Mouse (Mus musculus): Measurements from ENCODE around the gene Dedd2.

- TF ChIP-seq POLR2A (IDR thresholded peaks at IDR 0.05; ENCODE audit: low read depth, low read length) (no peak), CTCF (IDR thresholded peaks at IDR 0.05; ENCODE audit: borderline replicate concordance, insufficient read depth, low read length) (no peak)
Observed at GRCm38 (mm10) chr7:25213099-25213498, 7.3 kb downstream of the Dedd2 start.

Data from embryonic fibroblast, embryonic 13.5 days (primary cell).